Mouse (Mus musculus) lung, postnatal 36 days (tissue): ENCODE results near the gene Tmem14a.
A peak's percentile ranks its signal among the peaks of the same experiment; 100 is the strongest.
"Not testable (repeated sequence)": the region's sequence is repeated elsewhere in the genome, so short reads cannot be mapped to it uniquely, and the experiment has no call there.

ENCODE experiments used
- DNase-seq: peaks from one replicate; pipeline ENCODE4 v3.0.0; 2022; ENCODE audit warnings: mixed read lengths

Gene Tmem14a

GRCm38 (mm10) chr1:21253303-21253650 is 34.9 kb downstream of the Tmem14a start:
- no peak for DNase-seq

- no peak for DNase-seq
Observed at GRCm38 (mm10) chr1:21253856-21254255, 35.5 kb downstream of the Tmem14a start.

GRCm38 (mm10) chr1:21255625-21256345 is 37.4 kb downstream of the Tmem14a start:
- no peak for DNase-seq

- DNase-seq = no peak
Observed at GRCm38 (mm10) chr1:21256391-21256790, 38.0 kb downstream of the Tmem14a start.

GRCm38 (mm10) chr1:21256871-21257270 is 38.5 kb downstream of the Tmem14a start:
- no peak for DNase-seq

GRCm38 (mm10) chr1:21259981-21260380 is 41.6 kb downstream of the Tmem14a start:
- DNase-seq = not testable (repeated sequence)

GRCm38 (mm10) chr1:21262401-21262800 is 44.0 kb downstream of the Tmem14a start:
- no peak for DNase-seq

- DNase-seq = no peak
Observed at GRCm38 (mm10) chr1:21263986-21264385, 45.6 kb downstream of the Tmem14a start.

GRCm38 (mm10) chr1:21264747-21265146 is 46.4 kb downstream of the Tmem14a start:
- no peak for DNase-seq

GRCm38 (mm10) chr1:21266766-21267165 is 48.4 kb downstream of the Tmem14a start:
- no peak for DNase-seq

GRCm38 (mm10) chr1:21267466-21267865 is 49.1 kb downstream of the Tmem14a start:
- not testable (repeated sequence) for DNase-seq

- DNase-seq = peak; percentile 87
Observed at GRCm38 (mm10) chr1:21271343-21272055, 53.1 kb downstream of the Tmem14a start.

GRCm38 (mm10) chr1:21272056-21272431 is 53.7 kb downstream of the Tmem14a start:
- peak; percentile 17 for DNase-seq

GRCm38 (mm10) chr1:21273091-21273490 is 54.7 kb downstream of the Tmem14a start:
- DNase-seq = no peak

GRCm38 (mm10) chr1:21274437-21275040 is 56.2 kb downstream of the Tmem14a start:
- no peak for DNase-seq

GRCm38 (mm10) chr1:21275366-21275765 is 57.0 kb downstream of the Tmem14a start:
- DNase-seq = not testable (repeated sequence)

- DNase-seq = not testable (repeated sequence)
Observed at GRCm38 (mm10) chr1:21276158-21276557, 57.8 kb downstream of the Tmem14a start.
